ENCODE assay signal across 26 mouse cellular contexts in the genomic region with DNA sequence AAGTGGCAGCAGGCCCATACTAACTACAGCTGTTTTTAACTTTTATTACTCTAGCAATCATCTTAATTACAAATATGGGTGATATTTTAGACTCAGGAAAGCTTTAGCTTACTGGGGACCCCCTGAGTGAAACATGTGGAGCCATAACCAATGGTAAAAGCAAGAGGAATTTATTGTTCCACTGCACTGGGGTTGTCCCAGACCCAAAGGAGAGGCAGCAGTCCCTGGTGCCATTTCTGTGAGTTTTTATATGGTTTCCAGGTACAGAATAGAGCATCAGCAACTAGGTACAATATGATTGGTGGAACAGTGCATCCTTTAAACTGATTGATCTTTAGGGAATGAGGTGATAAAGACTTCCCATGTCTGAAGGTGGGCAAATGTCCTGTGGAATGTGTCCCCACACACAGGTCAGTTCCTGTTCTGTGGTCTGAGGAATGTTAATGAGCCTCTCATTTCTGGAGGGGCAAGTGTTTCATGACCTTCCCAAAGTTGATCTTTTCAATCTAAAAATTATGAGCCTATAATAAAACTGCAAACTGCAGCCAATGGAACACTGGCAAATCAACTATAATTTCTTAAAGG.
"Had no signal": no experiment of that assay in that cellular context is flagged by ENCODE, and none has a peak within 500 bp of the region (broad histone marks: within the 10 kb centered on the region; RNA-seq: fewer than 3 reads in every experiment).

No protein-coding gene starts in this region.

- H3K36me3 ChIP-seq: heart, embryonic 13.5 days; heart, embryonic 15.5 days; hindbrain, embryonic 13.5 days; kidney, embryonic 15.5 days; limb, embryonic 15.5 days; liver, embryonic 12.5 days had no signal

- H3K4me3 ChIP-seq: heart, adult 2 months; heart, embryonic 13.5 days; heart, embryonic 15.5 days; hindbrain, embryonic 13.5 days; kidney, embryonic 15.5 days; limb, embryonic 15.5 days; liver, embryonic 12.5 days had no signal

- H3K4me2 ChIP-seq: heart, embryonic 11.5 days; heart, embryonic 13.5 days; heart, embryonic 15.5 days; hindbrain, embryonic 13.5 days; kidney, embryonic 15.5 days; limb, embryonic 15.5 days; liver, embryonic 12.5 days had no signal

- H3K27ac ChIP-seq: heart, adult 2 months; heart, embryonic 13.5 days; heart, embryonic 15.5 days; hindbrain, embryonic 13.5 days; kidney, embryonic 15.5 days; kidney, postnatal 0 days; limb, embryonic 15.5 days; liver, embryonic 12.5 days; liver, embryonic 14.5 days had no signal

- ATAC-seq: hindbrain, embryonic 16.5 days; inflammation-experienced regulatory T-cells, adult 6 months; intestine, embryonic 16.5 days; liver, embryonic 12.5 days had no signal

- H3K9me3 ChIP-seq: heart, embryonic 13.5 days; heart, embryonic 15.5 days; hindbrain, embryonic 13.5 days; kidney, embryonic 15.5 days; limb, embryonic 15.5 days; liver, embryonic 12.5 days had no signal

- H3K4me1 ChIP-seq: heart, embryonic 13.5 days; heart, embryonic 15.5 days; hindbrain, embryonic 13.5 days; kidney, embryonic 15.5 days; limb, embryonic 15.5 days; liver, embryonic 12.5 days had no signal

- DNase-seq: gastrocnemius, postnatal 14 days; gastrocnemius, postnatal 36 days; heart, adult 11 months; heart, adult 2 months; heart, postnatal 14 days; heart, postnatal 36 days; kidney, adult 11 months; kidney, adult 2 months; kidney, adult 9 months; kidney, postnatal 14 days; kidney, postnatal 36 days; layer of hippocampus, adult 9-11 months; layer of hippocampus, postnatal 36 days; left cerebral cortex, postnatal 4 days had no signal

- H3K27me3 ChIP-seq: heart, embryonic 13.5 days; heart, embryonic 15.5 days; hindbrain, embryonic 13.5 days; kidney, embryonic 15.5 days; limb, embryonic 15.5 days; liver, embryonic 12.5 days had no signal

- H3K9ac ChIP-seq: heart, embryonic 13.5 days; heart, embryonic 15.5 days; hindbrain, embryonic 13.5 days; kidney, embryonic 15.5 days; limb, embryonic 15.5 days; liver, embryonic 12.5 days; liver, embryonic 14.5 days had no signal
